Mouse (Mus musculus) liver, postnatal 0 days (tissue): ENCODE measurements around the gene Ano2.

Experiments
- CTCF ChIP-seq: sonication (generic); IDR thresholded peaks from 2 replicates; pipeline ENCODE4 v1.5.1; 2016; ENCODE audit warnings: antibody characterized with exemption, low read depth
- EP300 ChIP-seq: IDR thresholded peaks from 2 replicates; pipeline ENCODE4 v1.6.1; 2016; ENCODE audit warnings: antibody characterized with exemption, low read depth, mild to moderate bottlenecking

- TF ChIP-seq EP300 (no peak), CTCF (no peak)
Measured at GRCm38 (mm10) chr6:125729471-125729870, 39.3 kb downstream of the Ano2 start.
